Mouse (Mus musculus) lung, embryonic 16.5 days (tissue): ENCODE measurements around the gene Tsc22d4. TPM values are rescaled to one million over a fixed set of nuclear protein-coding genes. Genes with fewer than 3 reads are reported as not detected.

Source experiments
- ATAC-seq: fragments of 200-750 bp; cut with Nextera tagmentation; 2 replicates; pipeline ENCODE4 v1.8.0; 2017; ENCODE audit warnings: low read depth, mild to moderate bottlenecking, moderate library complexity
- H3K27ac ChIP-seq: fragments of 300-500 bp; sonication (generic); 2 replicates; pipeline ENCODE4 v1.5.1; 2014; ENCODE audit warnings: mild to moderate bottlenecking, control low read depth, low read length
- H3K27me3 ChIP-seq: fragments of 300-500 bp; sonication (generic); 2 replicates; pipeline ENCODE4 v1.6.1; 2014; ENCODE audit warnings: low read depth, low read length, mixed read lengths; ENCODE audit not compliant: control insufficient read depth, insufficient read depth
- H3K36me3 ChIP-seq: fragments of 300-500 bp; sonication (generic); 2 replicates; pipeline ENCODE4 v1.6.1; 2014; ENCODE audit warnings: low read length; ENCODE audit not compliant: control insufficient read depth, insufficient read depth
- H3K4me1 ChIP-seq: fragments of 300-500 bp; sonication (generic); replicated peaks from 2 replicates; pipeline ENCODE4 v1.6.1; 2014; ENCODE audit warnings: low read length, mixed read lengths; ENCODE audit not compliant: control insufficient read depth, insufficient read depth
- H3K4me2 ChIP-seq: fragments of 300-500 bp; sonication (generic); 2 replicates; pipeline ENCODE4 v1.6.1; 2014; ENCODE audit warnings: low read depth, low read length, control low read depth
- H3K4me3 ChIP-seq: fragments of 300-500 bp; sonication (generic); 2 replicates; pipeline ENCODE4 v1.5.1; 2014; ENCODE audit warnings: mild to moderate bottlenecking, low read length, control low read depth
- H3K9ac ChIP-seq: fragments of 300-500 bp; sonication (generic); 2 replicates; pipeline ENCODE4 v1.6.1; 2014; ENCODE audit warnings: low read length, control low read depth
- H3K9me3 ChIP-seq: fragments of 300-500 bp; sonication (generic); 2 replicates; pipeline ENCODE4 v1.6.1; 2016; ENCODE audit warnings: low read length; ENCODE audit not compliant: control insufficient read depth
- WGBS: fragments of 180-500 bp; shearing (Covaris S2); extraction: QIAGEN DNeasy Blood & Tissue Kit; methylation state at CpG from one replicate; pipeline ENCODE4 v1.1.7; 2014; 5-methylcytosine and 5-hydroxymethylcytosine counted together
- polyA plus RNA-seq: library from polyadenylated mRNA; unstranded; fragments of >200 nt; fragmentation: Nextera tagmentation; extraction: Ambion mirVana; gene quantifications from 2 replicates; pipeline ENCODE4 v1.2.1, GENCODE M21; 2015

The Tsc22d4 gene
- polyA plus RNA-seq, 1 experiment from 2014 or later, result 140 TPM

GRCm38 (mm10) chr5:137783901-137784540 lies 38.5 kb downstream of the Tsc22d4 start:
- Histone ChIP-seq H3K4me1 (peaks cover 40% of the 10 kb centered on the region), H3K27me3 (no peaks in the 10 kb centered on the region), H3K36me3 (peaks cover 26% of the 10 kb centered on the region), H3K9ac (peak overlapping the region; percentile 94), H3K27ac (no peak overlapping the region), H3K4me3 (peak overlapping the region; percentile 84), H3K9me3 (no peaks in the 10 kb centered on the region), H3K4me2 (peak overlapping the region; percentile 89)
- WGBS, result 45% methylated on average over 9 of the region's 9 CpGs
- no peak for ATAC-seq

DNA sequence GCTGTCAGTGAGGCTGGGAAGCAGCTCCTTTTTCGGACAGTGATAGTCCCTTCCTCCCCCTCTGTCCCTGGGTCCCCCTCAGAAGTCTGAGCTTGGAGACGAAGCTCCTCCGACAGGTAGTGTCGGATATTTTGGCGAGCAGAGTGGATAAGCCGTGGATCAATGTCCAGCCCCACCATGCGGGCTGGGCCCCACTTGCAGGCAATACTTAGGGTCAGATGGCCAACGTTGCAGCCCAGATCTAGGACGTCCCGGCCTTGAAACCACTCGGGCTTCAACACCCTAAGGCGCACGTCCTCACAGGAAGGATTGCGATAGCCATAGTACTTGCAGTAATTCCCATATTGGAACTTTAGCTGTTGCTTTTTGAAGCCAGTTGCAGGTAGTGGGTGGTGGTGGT lies 39.0 kb downstream of the Tsc22d4 start:
- peak overlapping the region; percentile 94 for H3K9ac ChIP-seq
- no peaks in the 10 kb centered on the region for H3K9me3 ChIP-seq
- peak overlapping the region; percentile 84 for H3K4me3 ChIP-seq
- WGBS, result 56% methylated on average over 14 of the region's 14 CpGs
- H3K36me3 ChIP-seq, result peaks cover 26% of the 10 kb centered on the region
- H3K4me2 ChIP-seq, result peak overlapping the region; percentile 89
- no peak for ATAC-seq
- no peaks in the 10 kb centered on the region for H3K27me3 ChIP-seq
- H3K27ac ChIP-seq, result no peak overlapping the region; the same call in 1 of the 2 replicates
- H3K4me1 ChIP-seq, result peaks cover 40% of the 10 kb centered on the region

GRCm38 (mm10) chr5:137785164-137786031 lies 39.9 kb downstream of the Tsc22d4 start:
- Histone ChIP-seq H3K9me3 (no peaks in the 10 kb centered on the region), H3K27me3 (no peaks in the 10 kb centered on the region), H3K4me3 (peak overlapping the region; percentile 84), H3K4me2 (peak overlapping the region; percentile 89), H3K4me1 (peaks cover 33% of the 10 kb centered on the region), H3K27ac (peak overlapping the region; percentile 99), H3K36me3 (peaks cover 25% of the 10 kb centered on the region), H3K9ac (peak overlapping the region; percentile 94)
- 1% methylated on average over 44 of the region's 62 CpGs for WGBS
- ATAC-seq, result peak; percentile 6; the same call in 1 of the 2 replicates

GRCm38 (mm10) chr5:137786109-137786942 lies 40.8 kb downstream of the Tsc22d4 start:
- Histone ChIP-seq H3K36me3 (peaks cover 19% of the 10 kb centered on the region), H3K4me3 (peak overlapping the region; percentile 84), H3K27me3 (no peaks in the 10 kb centered on the region), H3K27ac (peak overlapping the region; percentile 99), H3K9ac (peak overlapping the region; percentile 94), H3K4me2 (peak overlapping the region; percentile 89), H3K9me3 (no peaks in the 10 kb centered on the region), H3K4me1 (peaks cover 29% of the 10 kb centered on the region)
- peak; percentile 93 for ATAC-seq
- WGBS, result under 1% methylated on average over 79 of the region's 79 CpGs

DNA sequence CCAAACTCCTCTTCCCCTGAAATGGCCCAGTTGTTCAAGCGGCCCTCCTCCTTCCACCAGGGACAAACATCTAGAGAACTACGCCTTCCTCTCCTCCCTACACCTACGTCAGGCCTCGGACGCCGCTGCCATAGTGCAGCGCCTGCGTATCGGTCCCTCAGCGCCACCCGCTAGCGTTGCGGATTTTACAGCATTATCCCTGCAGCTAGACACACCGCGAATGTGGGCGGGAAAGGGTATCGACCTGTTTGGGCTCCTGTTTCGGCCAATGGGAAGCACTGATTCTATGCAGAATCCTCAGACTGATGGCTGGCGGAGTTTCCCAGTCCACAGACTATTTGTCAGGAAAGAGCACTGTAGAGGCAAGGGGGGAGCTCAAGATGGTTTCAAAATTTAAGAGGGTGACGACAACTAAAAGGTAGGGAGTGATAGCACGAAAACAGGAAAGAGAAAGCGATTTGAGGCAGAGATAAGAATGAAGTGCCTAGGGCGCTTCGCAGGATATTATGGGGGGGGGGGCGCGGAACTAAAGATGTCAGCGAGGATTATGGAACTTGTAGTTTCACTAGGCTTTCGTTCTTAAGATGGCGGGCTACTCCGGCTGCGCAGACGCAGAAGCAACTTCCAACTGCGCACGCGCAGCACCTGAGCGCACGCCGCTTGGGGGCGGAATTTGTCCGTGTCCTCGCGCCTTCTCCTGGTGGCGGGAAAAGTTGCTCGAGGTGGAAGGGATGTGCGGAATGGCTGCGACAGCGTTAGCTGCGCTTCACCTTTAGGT lies 41.8 kb downstream of the Tsc22d4 start, which contains the start of the genes Mepce and Zcwpw1:
Gene Mepce (minus strand): TSS at position 505 of the 778 bp plus-strand sequence.
Gene Zcwpw1 (plus strand): TSS at position 648 of the 778 bp plus-strand sequence.
- H3K4me3 ChIP-seq, result peak within 1 kb of the TSS; percentile 84
- H3K36me3 ChIP-seq, result peaks cover 9% of the 10 kb centered on the region
- H3K27me3 ChIP-seq, result no peaks in the 10 kb centered on the region
- H3K9me3 ChIP-seq, result no peaks in the 10 kb centered on the region
- under 1% methylated on average over 48 of the region's 48 CpGs for WGBS
- H3K27ac ChIP-seq, result peak within 1 kb of the TSS; percentile 99
- peak; percentile 53 for ATAC-seq
- peak within 1 kb of the TSS; percentile 94 for H3K9ac ChIP-seq
- H3K4me1 ChIP-seq, result peaks cover 29% of the 10 kb centered on the region
- H3K4me2 ChIP-seq, result peak within 1 kb of the TSS; percentile 89

GRCm38 (mm10) chr5:137788171-137788570 lies 42.6 kb downstream of the Tsc22d4 start:
- H3K4me2 ChIP-seq, result peak overlapping the region; percentile 89
- peaks cover under 1% of the 10 kb centered on the region; the same call in 1 of the 2 replicates for H3K36me3 ChIP-seq
- no peaks in the 10 kb centered on the region for H3K9me3 ChIP-seq
- no peak for ATAC-seq
- H3K4me1 ChIP-seq, result peaks cover 24% of the 10 kb centered on the region
- H3K4me3 ChIP-seq, result peak overlapping the region; percentile 57
- no peak overlapping the region for H3K27ac ChIP-seq
- 68% methylated on average over 24 of the region's 24 CpGs for WGBS
- no peaks in the 10 kb centered on the region for H3K27me3 ChIP-seq
- H3K9ac ChIP-seq, result peak overlapping the region; percentile 46; the same call in 1 of the 2 replicates

DNA sequence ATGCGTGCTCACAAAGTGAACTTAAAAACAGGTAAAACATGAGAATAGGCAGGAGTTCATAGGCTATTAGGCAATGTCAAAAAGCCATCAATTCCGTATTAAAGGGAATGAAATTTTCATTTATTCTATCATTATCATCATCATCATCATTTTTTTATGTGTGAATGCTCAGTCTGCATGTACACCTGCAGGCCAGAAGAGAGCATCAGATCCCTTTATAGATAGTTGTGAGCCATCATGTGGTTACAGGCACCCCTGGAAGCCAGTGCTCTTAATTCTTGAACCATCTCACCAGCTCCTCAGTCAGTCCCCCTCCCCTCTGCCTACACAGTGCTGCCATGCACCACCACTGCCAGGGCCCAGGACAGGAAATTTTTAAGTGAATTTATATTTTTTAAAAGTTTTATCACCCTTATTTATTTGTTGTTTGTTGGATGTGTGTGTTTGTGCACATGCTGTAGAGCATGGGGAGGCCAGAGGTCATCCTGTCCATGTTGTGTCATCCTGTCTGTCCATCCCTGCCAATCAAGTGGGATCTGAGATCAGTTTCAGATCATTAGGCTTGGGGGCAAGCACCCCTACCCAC lies 43.5 kb downstream of the Tsc22d4 start:
- Histone ChIP-seq H3K9me3 (no peaks in the 10 kb centered on the region), H3K4me3 (no peak overlapping the region), H3K27me3 (no peaks in the 10 kb centered on the region), H3K27ac (no peak overlapping the region), H3K4me2 (no peak overlapping the region), H3K9ac (no peak overlapping the region), H3K36me3 (no peaks in the 10 kb centered on the region; the same call in 1 of the 2 replicates), H3K4me1 (peaks cover 16% of the 10 kb centered on the region)
- no peak for ATAC-seq
- 92% methylated on average over 2 of the region's 2 CpGs for WGBS

- no peak overlapping the region for H3K4me3 ChIP-seq
- H3K27me3 ChIP-seq, result no peaks in the 10 kb centered on the region
- H3K9ac ChIP-seq, result no peak overlapping the region
- no peak overlapping the region for H3K27ac ChIP-seq
- peaks cover 4% of the 10 kb centered on the region for H3K4me1 ChIP-seq
- ATAC-seq, result no peak
- no peaks in the 10 kb centered on the region for H3K9me3 ChIP-seq
- no peak overlapping the region for H3K4me2 ChIP-seq
- no peaks in the 10 kb centered on the region for H3K36me3 ChIP-seq
These were observed 46.0 kb downstream of the Tsc22d4 start for GRCm38 (mm10) chr5:137791553-137791952.
